Mouse (Mus musculus) lung, adult 2 months (tissue): ENCODE measurements at regions not wholly inside any gene's neighbourhood (a gene's known extent, or its start where the extent isn't known, plus 50 kb on each side); places are given as distances from the start of the nearest gene placed in this dataset.

Experiments used
- CTCF ChIP-seq: fragments of 200-500 bp; IDR thresholded peaks from 2 replicates; pipeline ENCODE4 v1.5.1; 2011; ENCODE audit warnings: mild to moderate bottlenecking, low read length, control low read depth; ENCODE audit not compliant: insufficient read depth
- POLR2A ChIP-seq: fragments of 200-500 bp; IDR thresholded peaks from 2 replicates; pipeline ENCODE4 v1.6.1; 2011; ENCODE audit warnings: low read depth, mild to moderate bottlenecking, control low read depth, low read length, borderline replicate concordance; ENCODE audit errors: extremely low read depth

- no peak for TF ChIP-seq POLR2A
- TF ChIP-seq CTCF, result no peak
These were observed 172.5 kb upstream of the Serpine2 start for GRCm38 (mm10) chr1:80033522-80033921.
